Mouse (Mus musculus): ENCODE results near the gene Aig1. TPM values are rescaled to one million over a fixed set of nuclear protein-coding genes. Genes with fewer than 3 reads are reported as not detected.
"Not testable (repeated sequence)": the region's sequence is repeated elsewhere in the genome, so short reads cannot be mapped to it uniquely, and the experiment has no call there.

Gene Aig1
- total RNA-seq (2015) (11.7 and 23.6 TPM in 2 replicates), total RNA-seq (2017) (8.8 and 9.6 TPM in 2 replicates)

DNA sequence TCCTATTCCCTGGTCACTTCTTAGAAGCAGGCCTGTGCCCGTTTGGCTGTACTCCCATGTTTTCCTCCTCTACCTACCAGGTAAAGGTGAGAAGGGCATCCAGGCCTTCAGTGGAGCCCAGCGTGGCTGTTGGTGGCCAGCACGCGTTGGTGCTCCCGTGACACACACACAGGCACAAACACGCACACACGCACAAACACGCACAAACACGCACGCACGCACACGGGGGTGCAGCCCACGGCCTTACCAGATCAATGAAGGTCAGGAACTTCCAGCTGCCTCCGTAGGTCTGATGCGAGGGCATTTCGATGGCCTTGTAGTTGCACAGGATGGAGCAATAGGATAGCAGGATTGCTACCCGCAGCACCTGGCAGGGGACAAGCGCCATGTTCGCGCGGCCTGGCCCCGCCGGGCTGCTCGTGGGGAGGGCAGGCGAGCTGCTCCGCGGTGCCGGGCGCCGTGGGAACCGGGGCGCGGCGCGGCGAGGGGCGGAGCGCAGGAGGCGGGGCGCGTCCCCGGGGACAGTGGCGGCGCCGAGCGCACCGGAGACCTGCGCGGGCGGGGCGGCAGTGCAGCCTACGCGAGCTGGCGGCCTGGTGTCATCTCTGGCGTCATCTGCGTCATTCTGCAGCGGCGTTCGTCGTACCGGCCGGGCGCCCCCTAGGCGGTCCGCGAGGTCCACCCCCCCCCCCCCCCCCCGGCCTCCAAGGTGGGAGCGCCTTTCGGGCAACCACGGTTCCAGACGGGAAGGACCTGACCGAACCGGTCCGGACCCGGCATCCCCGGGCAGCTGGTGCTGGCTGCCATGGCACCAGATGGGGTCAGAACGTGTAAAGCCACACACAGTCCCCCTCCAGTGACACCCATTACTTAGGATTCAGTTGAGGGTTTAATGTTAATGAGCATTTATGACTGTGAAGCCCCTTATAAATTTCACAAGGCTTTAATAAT, at the start of gene Aig1:
Gene Aig1 (minus strand): TSS at position 610 of the 951 bp plus-strand sequence.
- peak; percentile 86 for ATAC-seq (replicated peaks; ENCODE audit: poor library complexity)

DNA sequence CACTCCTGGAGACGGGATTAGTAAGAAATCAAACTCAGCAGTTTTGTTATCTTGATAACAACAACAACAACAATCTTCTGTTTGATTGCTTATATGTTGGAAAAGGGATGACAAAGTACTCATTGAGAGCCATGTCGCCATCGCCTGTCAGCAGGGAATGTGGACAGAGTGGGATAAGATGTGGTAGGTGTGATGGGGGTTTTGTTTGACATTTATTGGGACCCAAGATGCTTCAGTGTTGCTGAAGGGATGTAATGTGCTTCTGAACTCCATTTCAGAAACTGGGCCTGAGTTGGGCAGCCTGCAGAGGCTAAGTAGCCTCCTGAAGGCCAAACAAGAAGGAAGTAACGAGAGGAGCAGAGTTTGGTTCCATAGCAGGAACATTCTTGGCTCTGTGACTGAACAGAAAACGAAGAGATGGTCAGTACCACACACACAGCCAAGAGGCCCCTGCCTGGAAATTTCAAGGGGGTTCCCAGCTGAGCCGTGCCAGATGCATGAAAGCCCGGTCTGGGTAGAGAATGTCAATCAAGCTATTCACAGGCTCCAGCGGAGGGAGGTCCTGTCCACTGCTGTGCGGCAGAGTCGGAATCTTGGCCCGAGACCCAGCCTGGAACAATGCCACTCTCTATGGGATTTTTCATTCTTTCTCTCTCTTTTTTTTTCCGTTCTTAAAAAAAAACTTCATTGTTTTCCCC, 48.0 kb upstream of the Aig1 start:
- ATAC-seq (replicated peaks; ENCODE audit: poor library complexity): no peak

DNA sequence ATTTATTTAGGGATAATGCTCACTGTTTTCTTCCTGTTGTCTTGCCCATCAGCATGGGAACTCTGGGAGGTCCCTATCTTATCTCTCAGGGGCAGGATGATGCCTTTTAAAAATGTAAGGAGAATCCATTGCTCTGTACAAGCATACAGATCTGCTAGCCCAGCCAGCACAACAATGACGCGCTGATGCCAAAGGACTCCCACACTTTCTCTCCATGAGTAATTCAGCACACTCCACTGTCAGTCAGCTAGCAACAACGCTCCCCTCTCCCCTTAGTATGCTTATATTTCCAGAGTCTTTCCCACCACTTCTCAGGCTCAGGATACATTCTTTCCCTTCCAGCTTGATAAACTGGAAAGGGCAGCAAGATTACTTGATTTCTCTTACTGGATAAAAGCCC, 46.4 kb upstream of the Aig1 start:
- ATAC-seq (replicated peaks; ENCODE audit: poor library complexity): no peak

DNA sequence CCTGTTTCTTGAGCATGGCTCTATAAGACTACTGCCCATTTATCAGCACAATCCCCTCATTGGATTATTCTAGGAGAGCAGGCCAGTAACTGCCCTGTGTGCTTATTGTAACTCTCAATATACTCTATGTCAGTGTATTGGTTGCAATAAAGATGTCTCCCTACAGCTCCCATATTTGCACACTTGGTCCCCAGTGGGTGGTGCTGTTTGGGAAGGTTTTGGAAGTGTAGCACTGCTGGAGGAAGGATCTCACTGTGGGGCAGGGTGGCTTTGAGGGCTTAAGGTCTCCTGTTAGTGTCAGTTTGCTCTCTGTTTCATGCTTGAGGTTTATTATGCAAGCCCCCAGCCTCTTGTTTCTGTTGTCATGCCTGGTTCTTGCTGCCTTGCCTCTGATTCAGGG, 44.9 kb upstream of the Aig1 start:
- peak; percentile 58 for ATAC-seq (replicated peaks; ENCODE audit: poor library complexity)

DNA sequence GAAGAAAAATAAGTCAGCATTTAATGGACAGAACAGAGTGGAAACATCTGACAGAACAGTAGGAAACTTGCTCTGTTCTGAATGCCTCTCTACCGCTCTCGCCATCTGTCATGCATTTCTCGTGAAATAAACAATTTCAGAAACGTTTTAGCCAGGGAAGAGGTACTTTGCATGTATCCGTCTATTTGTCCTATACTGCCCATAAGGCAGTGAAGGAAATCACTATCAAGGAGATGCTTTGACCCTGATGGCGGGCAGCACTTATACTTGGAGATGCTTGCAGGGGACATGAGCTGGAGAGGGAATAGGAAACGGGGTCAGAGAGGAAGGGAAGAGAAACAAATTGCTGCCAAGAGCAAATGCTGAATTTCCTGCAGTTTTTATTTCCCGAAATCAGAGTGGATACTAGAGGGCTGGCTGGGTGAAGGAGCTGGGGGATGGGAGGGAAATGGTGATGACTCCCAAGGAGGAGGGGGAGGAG, 37.5 kb upstream of the Aig1 start:
- ATAC-seq (replicated peaks; ENCODE audit: poor library complexity): no peak

DNA sequence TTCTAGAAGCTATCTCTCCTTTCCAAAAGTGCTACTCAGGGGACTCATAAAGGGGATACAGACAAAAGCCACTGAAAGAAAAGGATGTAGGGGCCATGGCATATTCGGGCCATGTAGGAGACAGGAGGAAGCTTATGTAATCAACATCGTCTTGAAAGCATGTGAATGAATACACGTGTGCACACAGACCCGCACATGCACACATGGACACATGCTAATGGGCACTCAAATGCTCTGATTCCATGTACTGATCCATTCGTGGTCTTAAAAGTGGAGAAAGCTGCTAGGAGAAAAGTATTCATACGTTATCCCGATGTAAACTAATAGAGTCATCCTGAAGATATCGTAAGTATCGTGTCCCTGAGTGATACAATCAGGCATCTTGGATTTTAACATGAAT, 36.8 kb upstream of the Aig1 start:
- ATAC-seq (replicated peaks; ENCODE audit: poor library complexity): no peak

DNA sequence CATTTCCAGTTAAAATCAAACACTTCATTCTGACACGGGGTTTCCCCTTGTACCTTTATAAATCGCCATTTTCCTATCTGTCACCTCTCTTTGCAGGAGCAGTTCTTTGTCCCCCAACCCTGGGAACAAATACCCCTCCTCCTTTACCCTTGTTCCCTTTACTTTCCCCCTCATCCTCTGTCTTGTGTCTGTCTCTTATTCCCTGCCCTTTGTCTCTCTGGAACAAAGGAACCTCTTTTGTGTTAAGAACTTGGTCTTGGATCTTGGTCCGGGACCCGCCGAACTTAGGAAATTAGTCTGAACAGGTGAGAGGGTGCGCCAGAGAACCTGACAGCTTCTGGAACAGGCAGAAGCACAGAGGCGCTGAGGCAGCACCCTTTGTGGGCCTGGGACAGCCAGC, 24.0 kb upstream of the Aig1 start:
- ATAC-seq (replicated peaks; ENCODE audit: poor library complexity): not testable (repeated sequence)

DNA sequence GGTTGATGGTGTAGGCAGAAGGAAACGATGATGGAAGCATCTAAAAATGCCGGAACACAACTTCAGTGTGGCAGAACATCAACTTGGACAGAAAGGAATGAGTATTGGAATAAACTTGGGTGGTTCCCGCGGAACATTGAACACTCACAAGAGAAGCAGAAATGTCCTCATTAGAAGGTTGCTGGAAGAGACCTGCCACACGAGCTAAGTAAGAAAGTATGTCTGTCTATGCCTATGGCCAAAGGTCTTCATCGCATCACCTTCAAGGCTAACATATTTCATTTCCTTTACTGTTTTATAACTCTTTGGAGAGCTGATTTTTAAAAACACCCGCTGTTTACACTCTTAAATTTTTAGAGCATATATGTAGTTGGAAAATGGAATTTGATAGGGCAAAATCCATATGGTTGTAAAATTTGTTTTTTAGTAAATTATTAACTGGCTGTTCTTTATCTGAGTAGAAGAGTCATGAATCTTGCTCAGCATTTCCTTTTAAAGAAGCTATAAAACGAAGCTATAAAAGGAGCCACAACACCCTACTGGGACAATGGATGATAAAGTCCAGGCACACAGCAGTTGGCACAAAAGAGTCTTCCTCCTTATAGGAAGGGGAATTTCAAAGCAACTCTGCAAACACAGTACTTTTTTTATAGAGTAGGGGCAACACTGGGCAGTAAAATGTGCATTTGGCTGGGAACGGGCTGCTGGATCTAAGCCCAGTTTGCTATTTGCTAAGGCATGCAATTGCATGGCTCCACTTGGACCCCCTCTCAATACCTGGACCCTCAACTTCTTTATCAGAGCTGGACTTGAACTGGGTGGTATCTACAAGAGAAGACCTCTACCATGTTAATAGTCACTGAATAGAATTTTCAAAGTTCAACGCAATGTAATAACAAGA, 14.4 kb upstream of the Aig1 start:
- no peak for ATAC-seq (replicated peaks; ENCODE audit: poor library complexity)

DNA sequence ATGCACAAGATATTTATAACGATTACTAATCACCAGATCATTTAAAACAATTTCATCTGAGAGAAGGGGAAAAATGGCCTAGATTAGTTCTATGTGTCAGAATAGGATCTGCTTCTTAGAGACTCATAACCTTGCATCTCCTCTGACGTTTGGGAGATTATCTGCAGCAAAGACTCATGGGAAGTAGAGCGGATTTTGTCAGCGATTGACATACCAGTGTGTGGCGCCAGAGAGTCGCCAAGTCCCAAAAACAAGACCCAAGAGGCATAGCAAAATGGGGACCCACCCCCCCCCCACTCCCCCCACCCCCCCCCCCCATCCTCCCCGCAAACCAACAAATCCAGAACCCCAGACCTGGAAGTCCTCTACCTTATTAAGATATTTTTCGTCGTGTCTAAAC, 13.7 kb upstream of the Aig1 start:
- ATAC-seq (replicated peaks; ENCODE audit: poor library complexity): peak; percentile 57; the same call in 1 of the 2 replicates

DNA sequence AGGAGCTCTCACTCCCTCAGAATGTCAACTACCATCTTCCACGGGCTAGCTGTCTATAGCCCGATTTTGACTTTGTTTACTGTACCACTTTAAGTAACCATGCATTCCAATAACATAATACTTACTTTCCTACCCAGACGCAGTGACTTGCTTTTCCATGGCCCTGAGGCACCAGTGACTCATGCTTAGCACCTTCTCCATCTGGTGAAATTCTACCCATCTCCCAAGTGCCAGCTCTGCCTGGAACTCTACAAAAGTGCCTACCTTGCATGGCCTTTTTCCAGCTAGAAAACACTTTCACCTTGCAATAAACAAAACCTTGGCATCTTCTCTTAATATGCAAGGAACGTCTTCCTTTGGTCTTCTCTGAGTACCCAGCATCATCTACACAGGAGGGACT, 9.9 kb upstream of the Aig1 start:
- no peak for ATAC-seq (replicated peaks; ENCODE audit: poor library complexity)

DNA sequence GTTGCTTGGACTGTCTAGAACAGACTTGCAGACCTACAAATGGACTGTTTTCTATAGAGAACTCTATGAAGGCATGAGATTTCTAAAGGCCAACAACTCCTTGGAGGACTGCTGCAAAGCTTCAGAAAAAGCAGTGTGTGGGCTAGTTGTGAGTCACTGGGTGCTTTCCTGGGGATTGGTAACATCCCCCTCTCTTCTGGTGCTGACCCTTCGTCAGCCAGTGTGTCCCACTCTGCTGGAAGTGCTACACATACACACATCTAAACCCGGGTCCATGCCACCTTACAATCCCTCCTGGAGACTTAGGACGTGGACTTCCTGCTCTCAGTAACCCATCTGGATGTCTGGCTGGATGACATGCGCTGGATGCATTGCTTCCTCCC, 6.2 kb upstream of the Aig1 start:
- ATAC-seq (replicated peaks; ENCODE audit: poor library complexity): no peak; the same call in 1 of the 2 replicates

DNA sequence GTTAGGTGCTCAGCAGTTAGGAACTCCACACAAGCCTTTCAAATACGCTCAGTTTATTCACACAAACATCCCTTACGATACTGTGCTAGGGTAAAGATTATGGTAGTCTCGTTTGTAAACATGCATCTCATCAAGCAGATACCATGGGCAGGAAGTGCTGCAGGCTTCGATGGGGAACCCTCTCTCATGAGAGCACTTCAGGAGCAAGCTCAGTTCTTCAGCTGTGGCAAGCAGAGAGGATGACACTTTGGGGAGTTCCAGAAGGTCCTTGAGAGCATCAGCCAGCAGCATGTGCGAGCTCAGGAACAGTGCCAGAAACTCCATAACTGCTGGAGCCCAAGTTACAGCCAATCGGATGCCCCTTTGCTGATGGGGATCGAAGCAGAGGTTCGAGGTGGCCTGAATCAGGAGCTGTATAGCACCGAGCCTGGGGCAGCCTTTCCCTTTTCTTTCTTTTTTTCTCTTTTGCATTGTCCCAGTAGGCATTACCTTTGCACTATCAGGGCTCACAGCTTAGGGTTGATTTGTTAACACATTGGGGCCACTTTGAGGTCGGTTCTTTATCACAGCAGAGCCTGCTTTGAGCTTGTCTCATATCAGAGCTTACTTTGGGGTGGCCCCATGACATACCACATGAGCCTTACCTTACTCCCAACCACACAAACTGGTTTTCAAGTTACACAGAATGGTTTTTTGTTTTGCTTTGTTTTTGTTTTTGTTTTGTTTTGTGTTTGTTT, 5.7 kb upstream of the Aig1 start:
- peak; percentile 95 for ATAC-seq (replicated peaks; ENCODE audit: poor library complexity)

DNA sequence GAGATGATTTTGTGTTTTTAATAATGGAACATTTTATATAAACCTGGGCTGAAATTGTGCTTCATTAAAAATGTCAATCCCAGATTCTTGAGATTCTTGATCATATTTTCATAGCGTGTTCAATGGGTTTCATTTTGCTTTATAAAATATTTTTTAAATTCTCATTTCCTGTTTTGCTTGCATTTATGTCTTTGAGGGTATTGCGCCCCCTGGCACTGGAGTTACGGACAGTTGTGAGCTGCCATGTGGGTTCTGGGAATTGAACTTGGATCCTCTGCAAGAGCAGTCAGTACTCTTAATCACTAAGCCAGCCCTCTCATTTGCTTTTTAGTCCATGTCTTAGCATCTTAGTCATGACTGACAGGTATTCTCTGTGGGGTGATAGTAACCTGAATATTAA, 1.8 kb upstream of the Aig1 start:
- ATAC-seq (replicated peaks; ENCODE audit: poor library complexity): no peak

DNA sequence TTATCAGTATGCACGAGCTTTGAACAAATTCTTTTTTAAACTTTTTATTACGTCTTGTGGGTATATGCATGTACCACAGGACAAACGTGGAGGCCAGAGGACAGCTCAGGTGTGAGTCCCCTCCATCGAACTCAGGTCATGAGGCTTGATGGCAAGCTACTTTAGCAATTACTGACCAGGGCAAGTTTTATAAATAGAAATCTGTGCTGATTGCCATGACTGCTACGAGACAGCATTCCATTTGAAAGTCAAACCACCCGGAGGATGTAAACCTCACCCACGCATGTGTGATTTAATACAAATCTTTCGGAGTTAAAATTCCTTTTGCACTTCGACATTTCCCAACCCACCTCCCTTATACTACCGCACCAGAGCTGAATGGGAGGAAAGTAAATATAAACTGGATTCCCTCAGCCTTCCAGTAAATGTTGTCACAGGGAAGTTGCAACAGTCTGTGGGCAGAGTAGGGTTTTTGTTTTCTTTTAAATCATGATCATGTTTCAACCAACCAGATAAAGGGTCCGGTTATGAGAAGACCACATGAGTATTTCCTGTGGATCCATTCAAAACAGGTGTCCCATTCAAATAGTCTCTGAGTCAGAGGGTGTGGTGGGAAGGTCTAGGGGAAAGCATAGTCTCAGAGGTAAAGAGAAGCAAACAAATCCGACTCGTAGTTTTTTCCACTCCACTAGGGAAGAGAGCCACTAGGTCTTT, 699 bp upstream of the Aig1 start:
- peak; percentile 17 for ATAC-seq (replicated peaks; ENCODE audit: poor library complexity)

DNA sequence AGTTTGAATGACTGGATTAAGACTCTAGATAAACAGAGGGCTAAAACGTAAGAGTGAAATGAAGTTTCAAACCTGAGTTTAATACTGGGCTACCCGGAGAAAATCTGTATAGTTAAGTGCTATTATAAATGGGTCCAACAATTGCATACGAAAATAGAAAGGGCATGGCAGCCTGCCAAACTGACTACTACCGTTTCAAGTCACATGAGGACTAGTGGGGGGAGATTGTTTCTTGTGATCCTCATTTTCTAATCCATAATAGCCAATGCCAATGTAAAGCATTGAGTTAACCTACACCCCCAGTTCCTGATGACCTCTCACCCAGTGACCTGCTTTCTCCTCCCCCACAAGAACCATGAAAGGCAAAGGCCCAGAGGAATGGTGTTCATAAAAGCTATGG, 2.4 kb downstream of the Aig1 start:
- ATAC-seq (replicated peaks; ENCODE audit: poor library complexity): no peak

DNA sequence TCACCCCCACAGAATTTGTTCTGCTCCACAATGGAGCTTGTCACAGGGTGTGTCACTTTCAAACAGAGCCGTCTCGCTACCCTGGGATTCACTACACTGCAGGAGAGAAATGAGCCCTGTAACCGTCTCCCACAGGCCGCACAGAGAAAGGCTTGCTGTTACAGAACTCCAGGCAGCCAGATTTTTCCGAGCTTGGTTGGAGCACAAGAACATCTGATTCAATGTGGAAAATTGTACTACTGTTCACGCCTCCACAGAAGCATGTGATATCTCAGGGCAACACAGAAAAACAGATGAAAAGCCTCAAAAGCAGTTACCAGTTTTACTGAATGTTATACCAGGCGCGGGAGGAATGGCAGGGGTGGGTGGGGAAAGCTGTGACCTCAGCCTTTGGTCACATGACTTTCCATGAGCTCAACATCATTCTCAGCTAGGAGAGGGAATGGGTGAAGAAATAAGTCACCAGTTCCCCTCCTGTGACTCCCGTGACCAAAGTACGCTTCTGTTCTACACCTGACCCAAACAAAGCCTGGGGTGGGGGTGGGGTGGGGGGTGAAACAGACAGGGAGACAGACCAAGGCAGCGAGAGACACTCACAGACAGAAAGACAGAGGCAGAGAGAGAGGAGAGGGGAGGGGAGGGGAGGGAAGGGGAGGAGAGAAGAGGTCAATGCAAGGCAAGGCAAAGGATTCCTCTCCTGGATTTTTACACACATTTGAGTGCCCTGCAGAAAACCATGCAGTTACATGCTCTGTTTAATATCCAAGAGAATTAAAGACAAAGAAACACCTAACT, 7.5 kb downstream of the Aig1 start:
- no peak for ATAC-seq (replicated peaks; ENCODE audit: poor library complexity)

DNA sequence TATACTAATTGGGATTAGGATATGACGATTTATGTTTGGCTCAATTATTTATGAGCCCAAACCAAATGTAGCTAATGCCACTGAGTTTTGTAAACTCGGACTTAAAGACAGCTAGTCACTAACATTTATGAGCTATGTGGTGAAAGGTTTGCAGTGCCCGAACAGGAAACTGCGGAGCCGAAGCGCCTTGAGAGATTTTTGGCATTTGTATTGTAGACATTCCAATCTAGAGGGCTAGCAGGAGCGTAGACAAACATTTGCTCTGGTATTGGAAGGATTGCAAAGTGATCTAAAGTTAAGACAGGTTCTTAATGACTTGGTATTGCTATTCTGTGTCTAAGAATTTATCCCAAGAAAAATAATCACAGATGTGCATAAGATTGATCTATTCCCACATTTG, 12.3 kb downstream of the Aig1 start:
- ATAC-seq (replicated peaks; ENCODE audit: poor library complexity): no peak

DNA sequence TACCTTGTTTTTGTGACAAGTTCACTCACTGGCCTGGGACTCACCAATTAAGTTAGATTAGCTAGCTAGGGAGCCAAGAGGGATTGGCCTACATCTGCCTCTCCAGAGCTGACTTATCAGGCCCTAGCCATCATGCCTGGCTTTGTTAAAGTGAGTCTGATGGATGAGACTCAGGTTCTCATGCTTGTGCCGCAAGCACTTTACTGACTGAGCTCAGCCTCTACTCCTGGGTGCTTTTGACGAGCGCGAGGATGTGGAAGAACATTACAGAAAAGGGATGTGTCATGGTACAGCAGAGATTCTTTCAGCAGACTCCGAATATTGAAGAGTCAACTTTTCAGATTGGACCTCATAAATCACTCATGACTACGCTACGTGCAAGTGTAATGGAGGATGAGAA, 12.8 kb downstream of the Aig1 start:
- ATAC-seq (replicated peaks; ENCODE audit: poor library complexity): no peak

DNA sequence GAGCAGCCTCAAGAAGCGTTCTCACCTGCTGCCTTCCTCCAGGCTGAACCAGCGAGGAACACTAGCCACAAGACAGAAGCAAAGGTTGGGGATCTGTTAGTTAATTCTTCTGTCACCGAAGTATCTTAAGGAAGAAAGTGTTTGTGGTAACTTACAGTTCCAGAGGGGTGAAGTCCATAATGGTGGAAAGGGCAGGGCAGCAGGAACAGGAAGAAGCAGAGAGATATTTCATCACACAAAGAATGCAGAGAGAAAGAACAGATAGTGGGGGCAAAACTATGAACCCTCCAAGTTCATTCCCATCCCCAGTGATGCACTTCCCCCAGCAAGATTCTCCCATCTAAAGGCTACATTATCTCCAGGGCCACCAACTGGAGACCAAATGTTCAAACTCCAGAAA, 13.7 kb downstream of the Aig1 start:
- ATAC-seq (replicated peaks; ENCODE audit: poor library complexity): no peak

All from megakaryocyte progenitor cell, adult 5-6 weeks (primary cell).